Mouse (Mus musculus): ENCODE measurements at regions not wholly inside any gene's neighbourhood (a gene's known extent, or its start where the extent isn't known, plus 50 kb on each side); places are given as distances from the start of the nearest gene placed in this dataset.
A peak's percentile ranks its signal among the peaks of the same experiment; 100 is the strongest.

DNA sequence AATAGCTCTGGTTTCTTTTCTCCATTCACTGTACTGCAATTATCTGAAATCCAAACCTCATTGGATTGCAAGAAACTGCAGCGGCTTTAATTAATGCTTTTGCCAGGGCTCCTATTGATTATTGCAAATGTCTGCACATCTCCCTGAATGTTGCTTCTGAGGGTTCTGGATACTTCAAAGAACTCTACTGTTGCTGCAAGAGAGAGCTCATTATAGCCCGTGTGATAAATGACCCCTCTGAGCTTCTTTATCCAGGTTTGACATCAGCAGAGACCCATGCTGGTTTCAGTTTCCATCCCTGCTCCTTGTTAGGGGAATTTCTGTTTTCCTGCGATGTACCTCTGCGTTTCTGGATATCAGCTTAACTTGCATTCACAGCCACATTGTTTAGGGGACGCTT lies 78.4 kb upstream of the Nav3 start:
- no peak for DNase-seq

DNA sequence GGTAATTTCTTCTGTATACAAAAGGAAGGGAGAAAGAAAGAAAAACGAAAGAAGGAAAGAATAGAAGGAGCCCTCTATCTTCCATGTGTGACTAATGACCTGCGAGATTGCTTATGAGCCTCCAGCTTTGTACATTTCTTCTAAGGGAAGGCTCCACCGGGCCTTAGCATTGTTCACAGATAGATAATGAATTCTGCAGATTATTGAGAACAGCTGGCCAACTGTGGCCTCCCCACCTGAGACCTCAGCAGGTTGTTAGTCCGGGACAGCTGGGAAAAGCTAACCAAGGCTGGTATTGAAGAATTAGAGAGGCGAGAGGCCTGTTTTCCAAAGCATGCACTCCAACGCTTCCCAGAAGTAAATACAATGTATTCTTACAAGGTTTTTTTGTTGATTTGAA lies 86.7 kb upstream of the Nav3 start:
- no peak for DNase-seq

DNA sequence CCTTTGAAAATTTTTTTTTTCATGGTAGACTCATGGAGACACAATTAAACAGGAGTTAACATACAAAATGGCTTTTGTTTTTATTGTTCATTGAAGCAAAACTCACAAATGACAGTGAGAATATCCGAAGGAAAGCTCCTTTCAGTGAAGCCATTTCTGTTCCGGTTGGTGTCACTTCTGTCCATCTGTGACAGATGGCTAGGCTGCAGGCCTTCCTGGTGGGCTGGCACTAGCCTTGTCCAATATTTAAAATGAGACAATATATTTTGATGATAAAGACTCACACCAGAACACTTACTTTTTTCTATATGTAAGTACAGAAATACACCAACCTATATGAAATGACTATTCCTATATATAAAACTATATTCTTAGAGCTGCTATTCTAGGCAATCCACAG lies 92.4 kb upstream of the Nav3 start:
- DNase-seq: no peak

DNA sequence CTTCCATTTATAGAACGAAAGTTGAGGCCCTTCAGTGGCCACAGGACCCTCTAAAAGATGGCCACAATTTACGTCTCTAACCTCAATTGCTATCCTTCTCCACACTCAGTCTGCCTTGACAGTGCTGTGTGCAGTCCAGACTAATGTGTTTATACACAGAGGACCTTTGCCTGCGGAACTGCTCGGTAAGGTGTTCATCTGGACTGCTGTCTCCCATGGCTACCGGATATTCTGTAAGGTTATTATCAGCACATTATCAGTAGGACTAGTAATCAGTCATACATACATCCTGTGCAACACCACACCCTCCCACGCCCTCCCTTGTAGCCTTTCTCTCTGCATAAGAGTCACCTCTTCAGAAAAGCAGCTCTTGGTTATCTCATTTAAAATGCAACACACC lies 98.0 kb upstream of the Nav3 start:
- DNase-seq: no peak

DNA sequence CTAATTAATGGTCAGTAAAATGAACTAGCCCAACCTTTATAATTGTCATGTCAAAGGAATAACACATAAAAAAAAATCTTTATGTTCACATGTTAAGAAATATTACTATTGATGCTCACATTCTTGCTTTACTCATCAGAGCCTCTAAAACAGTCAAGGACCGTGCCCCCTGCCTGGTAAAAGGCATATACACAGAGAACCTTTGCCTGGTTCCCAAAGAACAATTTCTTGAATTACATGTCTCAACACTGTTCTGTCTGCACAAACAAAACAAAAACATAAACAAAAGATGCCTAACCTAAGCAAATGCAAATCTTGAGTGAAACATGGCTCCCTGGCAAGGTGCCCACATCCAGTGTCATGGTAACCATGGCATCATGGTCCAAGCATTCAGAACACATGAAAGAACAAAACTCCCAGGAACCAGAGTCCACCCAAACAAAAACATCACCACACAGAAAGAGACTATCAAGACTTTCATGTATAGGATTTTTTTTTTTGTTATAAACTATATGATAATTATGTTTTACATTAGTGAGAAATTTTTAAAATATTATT lies 100.4 kb upstream of the Nav3 start:
- peak; percentile 6 to 8 for DNase-seq

DNA sequence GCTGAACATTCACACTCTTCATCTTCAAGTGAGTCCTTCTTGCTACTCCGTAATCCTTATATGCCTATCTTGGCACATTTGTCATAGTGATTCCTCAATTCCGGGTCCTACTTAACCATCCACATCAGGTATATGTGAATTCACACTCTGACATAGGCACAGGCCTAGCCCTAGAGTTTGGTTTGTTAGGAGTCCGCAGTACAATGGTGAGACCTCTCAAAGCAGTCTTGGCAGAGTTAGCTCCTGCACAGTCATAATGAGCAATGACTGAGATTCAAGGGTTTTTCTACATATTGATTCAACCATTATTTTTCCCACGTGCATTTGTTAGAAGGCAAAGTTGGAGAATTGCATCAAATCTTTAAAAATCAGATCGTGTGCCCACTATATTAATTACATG lies 107.1 kb upstream of the Nav3 start:
- no peak for DNase-seq

DNA sequence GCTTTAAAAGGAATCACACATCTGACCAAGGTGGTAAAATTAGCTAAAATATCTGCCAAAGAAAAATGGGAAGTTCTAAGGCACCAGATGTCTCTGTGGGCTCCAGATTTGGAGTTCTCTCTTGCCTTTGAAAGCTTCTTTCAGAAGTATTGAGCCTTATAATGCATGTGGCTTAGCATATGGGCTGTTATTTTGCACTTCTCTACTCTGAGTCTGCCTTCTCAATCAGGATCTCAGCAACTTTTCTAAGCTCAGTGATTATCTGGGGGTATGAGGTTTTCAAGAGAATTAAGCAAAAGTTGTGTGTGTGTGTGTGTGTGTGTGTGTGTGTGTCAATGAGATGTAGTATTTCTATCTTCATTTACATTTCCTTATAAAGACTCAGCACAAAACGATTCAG lies 107.6 kb upstream of the Nav3 start:
- DNase-seq: no peak

DNA sequence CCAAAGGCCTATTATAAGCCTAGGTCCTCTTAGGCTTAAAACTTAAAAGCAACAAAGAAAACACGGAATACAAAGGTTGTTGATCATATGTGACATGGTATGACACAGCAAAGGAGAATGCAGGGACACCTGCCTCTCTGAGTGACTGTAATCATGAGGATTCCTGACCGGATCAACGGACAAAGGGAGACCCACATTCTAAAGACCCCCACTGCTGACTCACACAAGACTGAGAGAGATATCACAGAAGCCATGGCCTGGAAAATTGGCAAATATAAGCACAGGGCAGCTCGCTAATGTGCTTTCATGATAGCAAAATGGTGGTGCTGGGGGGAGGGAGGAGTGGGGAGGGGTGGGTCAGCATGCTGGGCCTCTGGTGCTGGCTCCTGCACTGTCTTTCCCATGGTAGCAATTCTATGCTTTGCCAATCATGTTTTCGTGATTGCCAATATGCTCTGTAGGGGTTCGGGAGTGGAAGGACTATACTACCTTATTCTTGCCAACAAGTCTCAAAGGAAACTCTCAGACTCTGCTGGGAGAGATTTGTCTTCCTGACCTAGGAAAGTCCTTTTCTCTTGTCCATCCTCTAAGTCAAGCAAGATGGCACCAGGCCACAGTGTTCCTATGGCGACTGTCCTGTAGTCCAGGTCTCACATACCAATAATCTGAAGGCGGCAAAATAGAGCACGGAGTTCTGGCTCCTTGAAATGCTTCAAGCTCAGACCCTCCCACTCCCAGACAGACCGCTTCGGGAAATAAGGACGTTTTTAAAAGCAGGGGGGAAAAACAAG lies 110.5 kb upstream of the Nav3 start:
- no peak for DNase-seq

DNA sequence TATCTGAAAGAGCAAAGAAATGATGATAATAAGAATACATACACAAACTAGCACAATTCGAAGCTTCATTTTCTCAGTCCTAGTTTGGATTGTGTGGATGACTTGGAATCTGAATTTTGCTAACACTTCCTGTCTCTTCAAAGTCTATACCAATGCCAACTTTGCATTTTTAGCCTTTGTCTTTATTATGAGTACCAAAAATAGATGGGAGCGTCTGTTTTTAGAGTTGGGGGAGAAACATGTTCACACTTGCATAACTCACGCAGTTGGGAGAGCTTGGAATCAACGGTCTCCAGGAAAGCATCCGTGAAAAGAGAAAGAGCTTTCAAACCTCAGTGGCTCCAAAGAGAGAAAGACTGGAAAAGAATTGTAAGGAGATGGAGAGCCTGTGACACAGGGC lies 114.5 kb upstream of the Nav3 start:
- no peak for DNase-seq

DNA sequence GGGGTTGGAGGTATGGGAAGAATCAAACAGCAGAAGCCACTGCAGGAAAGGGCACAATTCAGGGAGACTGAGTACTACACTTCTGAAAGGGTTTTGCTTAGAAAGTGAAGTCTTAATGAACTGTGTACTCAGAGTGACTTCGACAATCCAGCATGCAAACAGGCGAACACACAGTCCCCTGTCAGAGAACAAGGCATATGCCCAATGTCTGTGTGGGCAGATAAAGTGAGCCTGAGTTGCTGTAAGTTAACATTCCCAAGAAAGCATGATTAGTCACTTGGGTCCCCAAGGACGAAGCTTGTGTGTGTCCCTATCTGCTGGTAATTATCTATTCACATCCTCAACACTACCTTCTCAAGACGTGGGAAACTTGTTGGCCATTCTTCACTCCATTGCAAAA lies 115.2 kb upstream of the Nav3 start:
- no peak for DNase-seq

DNA sequence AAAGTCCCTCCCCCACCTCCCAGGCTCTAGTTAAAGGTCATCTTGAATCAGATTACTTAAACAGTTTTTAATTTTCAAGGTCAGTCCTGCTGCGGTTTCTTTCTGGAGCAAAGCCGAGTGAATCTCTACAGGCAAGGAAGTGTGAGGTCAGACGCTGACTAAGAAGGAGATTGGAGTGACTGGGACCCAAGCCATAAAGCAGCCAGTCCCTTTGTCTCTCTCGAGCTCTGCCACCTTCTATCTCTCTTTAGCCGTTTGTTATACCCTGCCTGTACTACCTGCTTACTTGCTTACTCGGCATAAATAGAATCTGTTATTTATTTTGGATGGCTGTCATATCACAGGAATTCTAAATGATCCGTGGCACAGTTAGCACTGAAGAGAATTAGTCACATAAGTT lies 117.5 kb upstream of the Nav3 start:
- DNase-seq: no peak

DNA sequence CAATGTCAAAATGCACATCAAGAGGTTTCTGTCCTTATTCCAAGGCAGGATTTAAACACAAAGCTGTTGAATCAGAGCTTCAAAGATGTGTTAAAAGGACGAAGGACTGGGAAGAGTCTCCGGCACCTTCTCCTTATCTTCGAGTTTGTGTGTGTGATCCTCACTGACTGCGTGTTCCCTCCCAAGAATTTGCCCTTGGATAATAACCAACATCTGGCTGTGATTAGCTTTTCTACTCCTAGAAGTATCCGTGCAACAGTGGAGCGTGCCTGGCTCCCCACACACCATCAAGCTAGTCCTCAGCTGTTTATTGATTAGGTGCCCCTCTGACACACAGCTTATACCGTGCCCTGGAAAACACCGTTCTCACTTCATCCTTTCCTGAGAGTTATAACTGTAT lies 130.0 kb upstream of the Nav3 start:
- no peak for DNase-seq

DNA sequence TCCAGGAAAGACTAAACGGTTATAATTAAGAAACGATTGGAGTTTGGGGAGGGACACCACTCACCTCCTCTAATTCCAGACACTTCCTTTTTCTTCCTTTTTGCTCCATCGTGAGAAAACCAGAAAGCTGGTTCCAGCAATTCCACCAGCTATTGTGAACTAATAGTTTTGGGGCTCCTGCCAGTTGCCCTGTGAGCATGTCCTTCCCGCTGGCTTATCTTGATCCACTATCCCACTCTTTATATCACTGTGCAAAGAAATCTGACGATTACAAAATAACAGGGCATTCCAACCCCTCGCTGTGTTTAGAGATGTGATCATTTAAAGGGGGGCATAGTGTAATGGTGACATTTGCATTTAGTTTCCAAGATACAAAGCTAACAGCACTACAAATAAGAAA lies 130.5 kb upstream of the Nav3 start:
- DNase-seq: no peak

DNA sequence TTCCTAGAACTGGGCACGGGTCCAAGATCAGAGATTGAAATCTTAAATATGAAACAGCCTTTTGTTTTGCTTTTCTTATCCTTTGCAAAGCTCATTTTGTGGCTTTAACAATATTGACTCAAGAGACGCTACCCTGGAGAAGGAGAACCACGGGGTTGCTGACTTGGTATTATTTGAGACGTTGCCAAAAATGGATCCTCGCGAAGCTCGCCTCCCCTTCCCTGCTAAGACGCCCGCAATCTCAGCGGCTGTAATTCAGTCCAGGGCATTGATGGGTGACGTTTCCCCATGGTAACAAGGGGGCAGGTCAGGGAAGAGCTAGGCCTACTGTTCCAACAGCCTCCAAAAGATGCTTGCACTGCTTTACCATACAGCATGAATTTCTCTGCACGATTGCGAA lies 131.5 kb upstream of the Nav3 start:
- peak; percentile 8 to 22 for DNase-seq

DNA sequence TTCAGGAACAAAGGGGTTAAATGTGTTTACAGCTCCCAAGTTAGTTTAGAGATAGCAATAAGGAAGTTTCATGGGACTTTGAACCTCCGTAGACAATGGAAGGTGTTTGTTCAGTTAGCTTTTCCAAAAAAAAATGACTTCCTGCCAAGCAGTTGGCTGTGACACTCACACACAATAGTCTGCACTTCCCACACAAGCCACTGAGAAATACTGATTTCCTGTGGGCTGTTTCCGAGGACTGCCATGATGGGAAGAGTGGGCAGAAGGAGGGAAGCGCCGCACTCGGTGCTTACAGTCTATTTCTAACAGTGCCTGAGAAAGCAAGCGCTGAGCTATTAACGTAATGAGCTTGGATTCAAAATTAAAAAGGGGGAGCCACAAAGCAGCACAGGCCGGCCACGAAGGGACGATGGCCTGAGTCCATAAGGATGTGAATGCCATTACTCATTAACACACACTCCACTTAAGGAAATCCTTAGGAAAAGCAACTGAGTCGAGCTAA lies 144.4 kb upstream of the Nav3 start:
- DNase-seq: peak; percentile 17 to 47

DNA sequence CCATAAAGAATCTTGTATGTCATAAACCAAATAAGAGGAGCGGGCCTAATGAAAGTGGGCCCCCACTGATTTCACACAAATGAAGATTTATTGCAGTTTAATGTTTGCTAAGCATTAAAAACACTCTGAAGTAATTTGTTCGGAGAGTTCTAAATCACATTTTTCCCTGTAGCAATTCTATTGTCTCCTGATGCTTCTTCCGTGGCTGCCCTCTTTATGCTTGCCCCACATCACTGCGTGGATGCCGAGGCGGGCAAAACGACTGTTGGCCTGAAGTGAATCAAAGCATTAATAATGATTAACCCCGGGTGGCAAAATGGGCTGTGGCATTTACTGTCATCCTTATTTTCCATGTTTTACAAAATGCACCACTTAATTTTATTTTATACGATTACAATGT lies 134.9 kb upstream of the E2f7 start:
- DNase-seq: no peak

DNA sequence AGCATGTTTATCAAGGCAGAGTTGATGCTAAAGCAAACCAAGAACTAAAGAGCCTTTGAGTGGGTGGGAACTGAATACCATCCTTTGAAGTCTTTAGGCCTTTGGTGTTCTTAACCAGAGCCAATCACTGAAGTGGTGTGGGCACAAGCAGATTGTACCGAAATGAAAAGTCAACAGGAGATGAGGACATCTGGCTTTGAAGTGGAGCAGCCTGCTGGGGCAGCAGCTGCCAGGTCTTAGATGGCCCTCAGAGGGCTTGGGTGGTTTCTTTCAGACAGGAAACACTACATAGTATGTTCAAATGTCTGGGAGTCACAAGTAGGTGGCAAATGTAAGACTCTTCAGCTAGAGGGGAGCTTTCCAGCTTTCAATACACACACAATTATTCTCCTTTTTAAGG lies 128.2 kb upstream of the E2f7 start:
- no peak for DNase-seq

DNA sequence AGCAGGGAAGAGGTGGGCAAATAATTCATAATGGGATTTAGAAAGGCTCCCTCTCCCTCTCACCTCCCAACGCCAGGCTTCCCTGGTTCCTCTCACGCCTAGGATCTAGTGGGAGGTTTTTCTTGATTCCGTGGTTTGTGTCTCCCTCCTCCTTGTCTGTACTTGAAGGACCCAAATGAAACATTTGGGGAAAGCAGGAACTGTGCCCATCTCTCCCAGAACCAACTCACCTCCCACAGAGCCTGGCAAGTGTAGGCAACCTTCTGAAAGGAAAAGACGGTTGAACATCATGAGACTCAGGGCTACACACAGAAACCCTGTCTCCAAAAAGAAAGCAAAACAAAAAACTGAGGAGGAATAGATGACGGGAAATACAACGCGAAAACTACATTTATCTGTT lies 126.0 kb upstream of the E2f7 start:
- no peak for DNase-seq

DNA sequence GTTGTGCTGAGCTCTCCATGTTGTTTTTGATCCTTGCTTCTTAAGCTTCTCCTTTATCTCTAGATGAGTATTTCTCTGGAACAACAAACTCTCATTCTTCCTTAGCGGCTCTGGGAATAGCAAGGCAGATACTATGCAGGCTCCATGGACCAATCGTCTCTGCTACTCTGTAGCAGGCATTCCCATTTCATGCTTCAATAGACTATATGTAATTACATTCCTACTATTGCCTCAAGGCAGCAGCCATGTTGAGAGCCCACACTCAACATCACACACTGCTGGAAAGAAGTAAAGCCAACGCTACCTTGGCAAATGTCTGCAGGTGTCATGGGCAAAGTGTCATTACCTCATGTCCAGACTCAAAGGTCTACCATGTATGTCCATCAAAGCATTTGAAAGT lies 119.6 kb upstream of the E2f7 start:
- no peak for DNase-seq

DNA sequence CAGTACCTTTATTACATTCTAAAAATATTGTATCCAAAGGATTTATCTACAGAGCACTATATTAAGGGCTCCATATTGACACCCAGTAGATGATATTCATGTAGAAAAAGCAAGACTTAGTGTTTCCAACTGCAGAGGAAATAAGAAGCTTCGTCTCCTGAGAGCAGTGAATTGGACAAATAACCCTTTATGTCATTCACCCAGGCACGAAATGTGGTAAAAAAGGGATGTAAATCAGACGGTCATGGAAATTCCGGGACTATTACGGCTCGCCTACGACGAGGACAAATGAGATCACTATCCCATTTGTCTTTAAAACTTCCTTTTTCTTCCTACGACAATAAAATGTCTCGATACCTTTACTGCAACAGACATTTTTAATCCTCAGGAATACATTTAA lies 104.8 kb upstream of the E2f7 start:
- DNase-seq: no peak

DNA sequence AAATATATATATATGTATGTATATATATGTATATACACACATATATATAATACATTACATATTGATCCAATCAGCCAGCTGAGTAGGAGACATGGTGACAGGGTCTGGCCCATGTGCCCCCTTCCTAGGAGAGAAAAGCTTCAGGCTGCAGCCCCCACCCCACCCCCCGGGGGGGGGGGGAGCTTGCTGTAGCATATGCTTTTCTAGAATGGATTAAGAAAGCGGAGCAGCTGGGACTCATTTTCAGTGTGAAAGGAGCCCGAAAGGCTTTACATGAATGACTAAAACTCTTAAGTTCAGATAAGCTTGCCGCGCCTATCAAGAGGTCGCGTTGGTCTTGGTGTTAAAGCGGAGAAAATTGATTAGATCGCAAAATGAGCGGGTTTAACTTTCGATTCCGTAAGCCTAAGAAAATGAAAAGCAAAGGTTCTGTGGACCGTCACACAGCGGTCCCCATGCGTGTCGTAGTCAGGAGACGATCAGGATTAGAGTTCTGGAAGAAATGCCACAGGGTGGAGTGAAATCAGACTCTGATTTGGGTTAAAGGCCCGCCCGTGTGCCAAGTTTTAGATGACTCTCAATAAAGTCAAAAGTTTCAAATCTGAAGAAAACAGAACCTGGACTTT lies 103.1 kb upstream of the E2f7 start:
- no peak for DNase-seq

DNA sequence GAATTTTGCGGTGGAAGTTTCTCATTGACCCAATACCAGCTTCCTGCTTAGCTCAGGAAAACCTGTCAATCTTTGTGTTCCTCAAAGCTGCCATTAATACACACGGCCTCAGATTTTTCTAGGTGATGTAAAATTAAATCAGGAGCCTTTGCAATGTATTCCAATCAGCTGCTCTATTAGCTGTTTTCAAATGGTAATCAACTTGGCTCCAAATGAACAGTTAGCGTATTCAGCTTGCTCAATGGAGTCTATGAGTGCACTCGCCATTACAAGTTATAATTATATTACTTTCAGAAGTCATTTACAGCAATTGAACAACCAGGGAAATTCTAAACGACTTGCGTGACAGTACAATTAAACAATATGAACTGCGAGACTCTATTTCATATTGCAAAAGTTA lies 97.6 kb upstream of the E2f7 start:
- DNase-seq: no peak

DNA sequence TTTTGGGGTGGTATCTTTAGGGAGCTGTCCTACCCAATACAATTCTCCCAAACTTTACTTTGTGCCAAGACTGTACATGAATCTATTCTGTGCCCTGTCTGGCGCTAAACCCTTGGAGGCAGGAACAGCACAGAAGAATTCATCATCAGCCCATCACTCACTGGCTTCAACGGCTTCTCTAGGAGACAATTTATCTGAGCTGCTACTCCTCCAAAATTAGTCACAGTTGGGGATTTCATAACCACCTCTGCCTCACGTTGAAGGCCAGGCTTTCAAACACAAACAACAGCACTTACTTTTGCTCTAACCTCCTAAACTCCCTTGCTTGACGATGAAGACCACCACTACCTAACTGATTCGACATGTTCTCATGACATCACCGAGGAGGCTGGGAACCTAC lies 95.1 kb upstream of the E2f7 start:
- DNase-seq: no peak

DNA sequence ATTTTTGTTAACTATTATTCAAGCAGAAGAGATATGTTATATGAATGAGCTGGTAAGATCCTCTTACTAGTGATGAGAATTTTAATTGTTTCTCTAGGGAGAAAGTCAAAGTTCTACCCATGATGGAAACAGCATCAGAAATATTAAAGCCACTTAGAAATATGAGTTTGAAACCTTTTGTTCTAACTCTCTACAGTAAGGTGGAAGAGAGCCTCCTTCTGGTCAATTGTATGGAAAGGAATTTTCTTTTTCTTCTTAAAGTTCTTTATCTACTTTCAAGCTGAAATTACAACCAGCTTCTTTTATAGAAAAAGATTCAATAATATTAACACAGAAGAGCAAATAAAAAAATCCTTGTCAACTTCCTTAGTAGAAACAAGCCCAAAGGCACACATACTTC lies 94.4 kb upstream of the E2f7 start:
- no peak for DNase-seq

DNA sequence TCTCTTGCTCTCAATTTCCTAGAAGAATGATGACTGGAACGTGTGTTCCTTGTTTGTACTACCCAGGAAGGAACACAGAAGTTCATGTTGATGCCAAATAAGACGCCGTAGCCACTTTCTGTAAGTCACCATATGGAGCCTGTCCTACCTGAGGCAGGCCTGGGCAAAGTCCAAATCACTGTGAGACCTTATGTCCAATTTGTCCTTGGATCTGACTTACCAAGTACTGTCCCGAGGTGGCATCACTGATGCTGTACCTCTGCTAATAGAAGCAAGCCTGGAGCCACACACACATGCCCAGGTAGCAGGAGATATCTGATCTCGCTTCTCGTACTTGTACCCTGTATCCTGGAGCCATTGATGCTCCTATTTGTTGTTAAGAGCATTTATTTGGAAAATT lies 91.2 kb upstream of the E2f7 start:
- no peak for DNase-seq

Measured in kidney, postnatal 4 days (tissue).